Mouse (Mus musculus): ENCODE data around the gene Cacna1e. TPM values are rescaled to one million over a fixed set of nuclear protein-coding genes. Genes with fewer than 3 reads are reported as not detected.

Cacna1e gene
- total and polyA plus RNA-seq, 3 experiments = 0.60 to 8.5 (median 2.5) TPM

GRCm38 (mm10) chr1:154784862-154785261, 99.4 kb downstream of the Cacna1e start:
- H3K36me3 ChIP-seq (replicated peaks in 1 of 2; ENCODE audit: control insufficient read depth in 1 of 2, insufficient read depth in 1 of 2, low read length in 1 of 2) = peaks cover 23 to 34% of the 10 kb centered on the region in 2 experiments
- H3K27me3 ChIP-seq (replicated peaks) = no peaks in the 10 kb centered on the region
- no peaks in the 10 kb centered on the region for H3K9me3 ChIP-seq (replicated peaks; ENCODE audit: low read length)
- dilution Hi-C loops (cut with MboI; ENCODE audit: extremely low pct_ligation_motif_present, extremely low pct_unique_long_range_greater_than_20kb, low sequenced_read_pairs) = no loop called here
- no peak overlapping the region for H3K4me3 ChIP-seq (replicated peaks in 1 of 3; ENCODE audit: low read depth in 2 of 3, low read length in 2 of 3, poor library complexity in 1 of 3)
- no peak overlapping the region for H3K4me2 ChIP-seq (ENCODE audit: insufficient read depth, low read depth, poor library complexity, severe bottlenecking)
- no peak overlapping the region for H3K27ac ChIP-seq (ENCODE audit: insufficient read depth, low read depth)
- H3K9ac ChIP-seq (ENCODE audit: insufficient read depth, low read depth) = no peak overlapping the region
- no peak for DNase-seq (ENCODE audit: extremely low read depth)
- TF ChIP-seq MAZ (IDR thresholded peaks at IDR 0.05; ENCODE audit: low read depth, low read length) (no peak), NELFE (IDR thresholded peaks at IDR 0.05; ENCODE audit: low read depth, low read length) (no peak), RCOR1 (conservative IDR thresholded peaks at IDR 0.05; ENCODE audit: low read depth, low read length) (no peak), TCF12 (IDR thresholded peaks at IDR 0.05; ENCODE audit: low read depth, low read length) (no peak), BHLHE40 (IDR thresholded peaks at IDR 0.05; ENCODE audit: low read depth, low read length) (no peak), POLR2A (IDR thresholded peaks at IDR 0.05; ENCODE audit: low read depth, low read length) (no peak), SIN3A (IDR thresholded peaks at IDR 0.05; ENCODE audit: low read length) (no peak), ZMIZ1 (IDR thresholded peaks at IDR 0.05; ENCODE audit: low read depth, low read length) (no peak), PAX5 (IDR thresholded peaks at IDR 0.05; ENCODE audit: low read length) (no peak), CHD2 (IDR thresholded peaks at IDR 0.05; ENCODE audit: low read length) (no peak), USF1 (IDR thresholded peaks at IDR 0.05; ENCODE audit: low read depth, low read length) (no peak), EP300 (IDR thresholded peaks at IDR 0.05; ENCODE audit: low read length) (no peak)
- in situ Hi-C loops (cut with MboI; ENCODE audit: low pct_ligation_motif_present, low pct_unique_long_range_greater_than_20kb, low sequenced_read_pairs) = loop anchor here (5.0 to 10.0 kb wide), 3 partner anchors 100 to 440 kb away; partner anchors contain the start of gene Cacna1e
- H3K4me1 ChIP-seq (ENCODE audit: control insufficient read depth in 1 of 2, insufficient read depth in 2 of 2) = peaks cover 10 to 38% of the 10 kb centered on the region in 2 experiments
- H3K79me2 ChIP-seq (replicated peaks; ENCODE audit: control insufficient read depth, extremely low read depth, insufficient read depth, poor library complexity, severe bottlenecking) = no peaks in the 10 kb centered on the region

- no peak for TF ChIP-seq SIN3A (IDR thresholded peaks at IDR 0.05; ENCODE audit: low read length)
- no peak for TF ChIP-seq MYC (IDR thresholded peaks at IDR 0.05; ENCODE audit: low read depth, low read length)
- TF ChIP-seq USF1 (IDR thresholded peaks at IDR 0.05; ENCODE audit: low read depth, low read length) = no peak
- no peak for TF ChIP-seq IRF4 (IDR thresholded peaks at IDR 0.05; ENCODE audit: low read depth, low read length)
- TF ChIP-seq BHLHE40 (IDR thresholded peaks at IDR 0.05; ENCODE audit: low read depth, low read length) = no peak
- TF ChIP-seq MAX (IDR thresholded peaks at IDR 0.05; ENCODE audit: low read length) = no peak
- TF ChIP-seq POLR2AphosphoS2 (IDR thresholded peaks at IDR 0.05; ENCODE audit: low read depth, low read length) = no peak
- TF ChIP-seq RAD21 (IDR thresholded peaks at IDR 0.05; ENCODE audit: low read depth, low read length) = no peak
- TF ChIP-seq ETS1 (conservative IDR thresholded peaks at IDR 0.05; ENCODE audit: low read depth, low read length) = no peak
- no peak for TF ChIP-seq RCOR1 (conservative IDR thresholded peaks at IDR 0.05; ENCODE audit: low read depth, low read length)
- TF ChIP-seq KAT2A (IDR thresholded peaks at IDR 0.05; ENCODE audit: insufficient replicate concordance, low read length) = no peak
- no peak for TF ChIP-seq ELF1 (IDR thresholded peaks at IDR 0.05; ENCODE audit: low read depth, low read length)
- no peak for TF ChIP-seq MEF2A (IDR thresholded peaks at IDR 0.05; ENCODE audit: borderline replicate concordance, low read depth, low read length)
- no peak for TF ChIP-seq CHD1 (IDR thresholded peaks at IDR 0.05; ENCODE audit: low read depth, low read length)
- TF ChIP-seq MAFK (IDR thresholded peaks at IDR 0.05; ENCODE audit: insufficient replicate concordance, low read length) = no peak
- no peak for TF ChIP-seq SMC3 (IDR thresholded peaks at IDR 0.05; ENCODE audit: low read depth, low read length)
- TF ChIP-seq E2F4 (IDR thresholded peaks at IDR 0.05; ENCODE audit: insufficient replicate concordance, low read depth, low read length) = no peak
- no peak for TF ChIP-seq NRF1 (IDR thresholded peaks at IDR 0.05; ENCODE audit: low read depth, low read length)
- no peak for TF ChIP-seq ZMIZ1 (IDR thresholded peaks at IDR 0.05; ENCODE audit: low read depth, low read length)
- TF ChIP-seq UBTF (IDR thresholded peaks at IDR 0.05; ENCODE audit: low read depth, low read length) = no peak
- Histone ChIP-seq H3K27me3 (replicated peaks) (no peaks in the 10 kb centered on the region), H3K4me3 (replicated peaks in 1 of 3; ENCODE audit: low read depth in 2 of 3, low read length in 2 of 3, poor library complexity in 1 of 3) (no peak overlapping the region), H3K9ac (ENCODE audit: insufficient read depth, low read depth) (no peak overlapping the region), H3K36me3 (replicated peaks in 1 of 2; ENCODE audit: control insufficient read depth in 1 of 2, insufficient read depth in 1 of 2, low read length in 1 of 2) (peaks cover 13 to 28% of the 10 kb centered on the region in 2 experiments), H3K27ac (ENCODE audit: insufficient read depth, low read depth) (no peak overlapping the region), H3K4me1 (ENCODE audit: control insufficient read depth in 1 of 2, insufficient read depth in 2 of 2) (peaks cover 11 to 39% of the 10 kb centered on the region in 2 experiments), H3K4me2 (ENCODE audit: insufficient read depth, low read depth, poor library complexity, severe bottlenecking) (no peak overlapping the region), H3K79me2 (replicated peaks; ENCODE audit: control insufficient read depth, extremely low read depth, insufficient read depth, poor library complexity, severe bottlenecking) (no peaks in the 10 kb centered on the region), H3K9me3 (replicated peaks; ENCODE audit: low read length) (no peaks in the 10 kb centered on the region)
- dilution Hi-C loops (cut with MboI; ENCODE audit: extremely low pct_ligation_motif_present, extremely low pct_unique_long_range_greater_than_20kb, low sequenced_read_pairs) = no loop called here
- no peak for DNase-seq (ENCODE audit: extremely low read depth)
- in situ Hi-C loops (cut with MboI; ENCODE audit: low pct_ligation_motif_present, low pct_unique_long_range_greater_than_20kb, low sequenced_read_pairs) = loop anchor here (10.0 kb wide), 2 partner anchors 101 to 441 kb away; partner anchors contain the start of gene Cacna1e
These were observed 100.8 kb downstream of the Cacna1e start for GRCm38 (mm10) chr1:154783521-154783920.
